In the genomic region with DNA sequence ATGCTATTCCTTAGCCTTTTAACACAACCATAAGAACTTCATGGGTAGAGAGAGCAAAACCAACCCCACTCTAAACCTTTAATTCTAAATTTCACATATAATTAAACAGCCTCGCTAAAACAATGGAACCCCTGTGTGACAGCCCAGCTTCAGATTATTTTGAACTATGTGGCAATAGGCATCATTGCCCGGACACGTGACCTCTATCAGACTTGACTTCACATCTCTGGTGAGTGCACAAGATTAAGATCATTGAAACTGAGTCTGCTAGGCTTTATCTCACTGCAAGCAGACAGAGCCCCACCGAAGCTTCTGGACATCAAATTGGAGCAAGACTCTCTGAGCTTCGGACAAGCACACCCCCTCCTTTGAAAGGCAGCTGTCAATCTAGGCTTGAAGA, we compare ENCODE assay signal across 33 mouse cellular contexts.
"Had no signal": no experiment of that assay in that cellular context is flagged by ENCODE, and none has a peak within 500 bp of the region (broad histone marks: within the 10 kb centered on the region; RNA-seq: fewer than 3 reads in every experiment).

No protein-coding gene starts in this region.

- H3K36me3 ChIP-seq: heart, embryonic 12.5 days; heart, embryonic 13.5 days; heart, embryonic 15.5 days; hindbrain, embryonic 10.5 days; hindbrain, embryonic 12.5 days; hindbrain, embryonic 13.5 days; hindbrain, embryonic 15.5 days; intestine, embryonic 15.5 days; kidney, embryonic 15.5 days had no signal

- H3K4me3 ChIP-seq: heart, embryonic 12.5 days; heart, embryonic 13.5 days; heart, embryonic 15.5 days; hindbrain, embryonic 10.5 days; hindbrain, embryonic 12.5 days; hindbrain, embryonic 13.5 days; hindbrain, embryonic 15.5 days; intestine, embryonic 15.5 days; kidney, embryonic 15.5 days; layer of hippocampus, adult 2 months; left cerebral cortex, adult 2 months had no signal

- ATAC-seq: hindbrain, embryonic 16.5 days; hindbrain, postnatal 0 days; inflammation-experienced regulatory T-cells, adult 6 months; intestine, embryonic 15.5 days; intestine, postnatal 0 days had no signal

- H3K27ac ChIP-seq: heart, embryonic 13.5 days; heart, embryonic 15.5 days; hindbrain, embryonic 10.5 days; hindbrain, embryonic 12.5 days; hindbrain, embryonic 13.5 days; hindbrain, embryonic 14.5 days; hindbrain, embryonic 15.5 days; hindbrain, postnatal 0 days; intestine, embryonic 15.5 days; kidney, embryonic 15.5 days; kidney, postnatal 0 days; layer of hippocampus, adult 2 months; left cerebral cortex, adult 2 months had no signal

- H3K4me1 ChIP-seq: heart, embryonic 12.5 days; heart, embryonic 13.5 days; heart, embryonic 15.5 days; hindbrain, embryonic 12.5 days; hindbrain, embryonic 13.5 days; hindbrain, embryonic 15.5 days; intestine, embryonic 15.5 days; kidney, embryonic 15.5 days had no signal

- H3K27me3 ChIP-seq: heart, embryonic 15.5 days; hindbrain, embryonic 12.5 days; hindbrain, embryonic 15.5 days; intestine, embryonic 15.5 days; kidney, embryonic 15.5 days had no signal

- H3K9ac ChIP-seq: heart, embryonic 12.5 days; heart, embryonic 13.5 days; heart, embryonic 15.5 days; hindbrain, embryonic 12.5 days; hindbrain, embryonic 13.5 days; hindbrain, embryonic 14.5 days; hindbrain, embryonic 15.5 days; intestine, embryonic 15.5 days; kidney, embryonic 15.5 days had no signal

- H3K4me2 ChIP-seq: heart, embryonic 11.5 days; heart, embryonic 12.5 days; heart, embryonic 13.5 days; heart, embryonic 15.5 days; hindbrain, embryonic 12.5 days; hindbrain, embryonic 13.5 days; hindbrain, embryonic 14.5 days; hindbrain, embryonic 15.5 days; intestine, embryonic 15.5 days; kidney, embryonic 15.5 days had no signal

- DNase-seq: heart, postnatal 10 days; heart, postnatal 36 days; heart, postnatal 4 days; kidney, adult 11 months; kidney, adult 18-20 months; kidney, adult 2 months; kidney, adult 8-10 months; kidney, adult 9 months; kidney, postnatal 10 days; kidney, postnatal 14 days; kidney, postnatal 25 days; kidney, postnatal 36 days; kidney, postnatal 4 days; layer of hippocampus, adult 9-11 months; layer of hippocampus, postnatal 36 days had no signal

- H3K9me3 ChIP-seq: heart, embryonic 12.5 days; heart, embryonic 13.5 days; heart, embryonic 15.5 days; hindbrain, embryonic 10.5 days; hindbrain, embryonic 12.5 days; hindbrain, embryonic 15.5 days; intestine, embryonic 15.5 days; kidney, embryonic 15.5 days had no signal
